10 mouse cellular contexts compared by ENCODE assay signal in the genomic region with DNA sequence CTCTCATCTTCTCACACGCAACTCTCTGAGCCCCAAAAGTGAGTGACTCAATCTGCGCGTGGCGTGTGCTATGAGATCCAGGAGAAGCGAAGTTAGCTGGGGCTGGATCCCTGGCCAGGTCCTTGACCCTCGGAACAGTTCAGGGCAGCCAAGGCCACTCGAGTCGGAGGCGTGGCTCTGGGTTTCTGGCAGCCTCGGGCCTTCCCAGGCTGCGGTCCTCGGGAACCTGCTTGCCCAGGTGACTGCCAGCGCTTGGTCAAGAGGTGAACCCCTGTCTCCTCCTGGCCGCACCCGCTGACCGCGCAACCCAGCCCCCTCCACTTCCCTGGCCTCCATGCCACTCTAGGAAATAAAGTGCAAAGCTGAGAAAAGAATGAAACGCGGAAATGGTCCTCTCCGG. TPM values are rescaled to one million over a fixed set of nuclear protein-coding genes. Genes with fewer than 3 reads are reported as not detected.
DNase-seq lines count a peak whose midpoint lies in the region; ATAC-seq lines count a peak whose summit lies in the region.
"Not testable (repeated sequence)": the region's sequence is repeated elsewhere in the genome, so short reads cannot be mapped to it uniquely, and the experiment has no call there.
"Had no signal": no experiment of that assay in that cellular context is flagged by ENCODE, and none has a peak within 500 bp of the region (broad histone marks: within the 10 kb centered on the region; RNA-seq: fewer than 3 reads in every experiment).

No protein-coding gene starts in this region.

- not testable (repeated sequence) for H3K36me3 ChIP-seq in forebrain, embryonic 14.5 days (ENCODE audit: control insufficient read depth, insufficient read depth, low read length); limb, embryonic 13.5 days

- 4% methylated on average over 19 of the region's 20 CpGs for WGBS in forebrain, embryonic 14.5 days
- whole genome bisulfite sequencing in limb, embryonic 13.5 days, result 4% methylated on average over 18 of the region's 20 CpGs

- intact Hi-C loops in heart, postnatal 14 days (cut with DNase I), result not testable (repeated sequence)

- H3K4me1 ChIP-seq in forebrain, embryonic 14.5 days (ENCODE audit: control insufficient read depth, insufficient read depth, low read length); limb, embryonic 13.5 days: not testable (repeated sequence)

- peak overlapping the region; percentile 45; the same call in 1 of the 2 replicates for H3K9ac ChIP-seq in forebrain, embryonic 14.5 days (ENCODE audit: low read length)
- H3K9ac ChIP-seq in limb, embryonic 13.5 days, result peak overlapping the region; percentile 53; the same call in 1 of the 2 replicates

- peak overlapping the region; percentile 28 for H3K4me3 ChIP-seq in forebrain, embryonic 14.5 days (ENCODE audit: low read depth, low read length)
- peak overlapping the region; percentile 41 for H3K4me3 ChIP-seq in limb, embryonic 13.5 days

- H3K9me3 ChIP-seq in forebrain, embryonic 14.5 days (replicated peaks; ENCODE audit: control insufficient read depth, low read length); limb, embryonic 13.5 days: not testable (repeated sequence)

- H3K4me2 ChIP-seq in forebrain, embryonic 14.5 days (ENCODE audit: low read length), result peak overlapping the region; percentile 57
- H3K4me2 ChIP-seq in limb, embryonic 13.5 days (replicated peaks), result peak overlapping the region; percentile 68

- not testable (repeated sequence) for H3K27ac ChIP-seq in forebrain, embryonic 14.5 days (ENCODE audit: low read depth, low read length); limb, embryonic 13.5 days

- not testable (repeated sequence) for ATAC-seq in forebrain, embryonic 14.5 days; limb, embryonic 13.5 days (ENCODE audit: low FRiP score, low read depth)

- H3K27me3 ChIP-seq in forebrain, embryonic 14.5 days (replicated peaks; ENCODE audit: control insufficient read depth, insufficient read depth, low read length); limb, embryonic 13.5 days: not testable (repeated sequence)

- DNase-seq in cerebellum, adult 9-11 months, result peak; percentile 1
- peak; percentile 1 for DNase-seq in forebrain, embryonic 14.5 days (ENCODE audit: low spot score)
- DNase-seq in heart, postnatal 14 days, result peak; percentile 0
- DNase-seq in kidney, adult 9 months, result peak; percentile 27
- peak; percentile 51 for DNase-seq in lung, postnatal 36 days
- DNase-seq in right cerebral cortex, adult 2 months (ENCODE audit: low spot score in 2 of 2), result peak; percentile 0 to 1
- peak; percentile 17 for DNase-seq in yolk sac, embryonic 10.5 days (ENCODE audit: low spot score)

RNA-seq across cellular contexts. Expression of a gene that starts 14.1 kb away (rescaled TPM):
- polyA plus RNA-seq in forebrain, embryonic 14.5 days (2014; fragmentation: Nextera tagmentation; extraction: Ambion mirVana), result 0.33 and 0.39 TPM in 2 replicates
- total RNA-seq in heart, postnatal 14 days (2021), result under 1 TPM; 0.41 to 0.80 TPM
- polyA plus RNA-seq in limb, embryonic 13.5 days (2015; fragmentation: Nextera tagmentation; extraction: Ambion mirVana), result 0.22 TPM in 1 of 2 replicates, not detected in the other

RNA-seq across cellular contexts. Expression of a gene that starts 17.7 kb away (rescaled TPM):
- polyA plus RNA-seq in forebrain, embryonic 14.5 days (2014; fragmentation: Nextera tagmentation; extraction: Ambion mirVana), result not detected in 2 replicates
- total RNA-seq in heart, postnatal 14 days (2021), result not detected
- not detected in 2 replicates for polyA plus RNA-seq in limb, embryonic 13.5 days (2015; fragmentation: Nextera tagmentation; extraction: Ambion mirVana)
- total RNA-seq: adrenal gland, postnatal 36 days; heart, postnatal 36 days had no signal

Comparison
In these comparisons a context has a peak if more than half of its experiments do, and no peak if none do; other contexts are left out.
1. DNase-seq: peak in every context shown above with its lines; median percentile 51 in lung, postnatal 36 days; 27 in kidney, adult 9 months; 17 in yolk sac, embryonic 10.5 days; 1 in cerebellum, adult 9-11 months; 1 in forebrain, embryonic 14.5 days; 0 in right cerebral cortex, adult 2 months; 0 in heart, postnatal 14 days.